Mouse (Mus musculus) spleen, postnatal 10 days (tissue): ENCODE results near the gene Pin1rt1.

Source experiments
- DNase-seq, 2 experiments: peaks; one replicate each; pipeline ENCODE4 v3.0.0; 2021 to 2022; ENCODE audit warnings: low spot score in 2 of 2

Pin1rt1 gene

DNA sequence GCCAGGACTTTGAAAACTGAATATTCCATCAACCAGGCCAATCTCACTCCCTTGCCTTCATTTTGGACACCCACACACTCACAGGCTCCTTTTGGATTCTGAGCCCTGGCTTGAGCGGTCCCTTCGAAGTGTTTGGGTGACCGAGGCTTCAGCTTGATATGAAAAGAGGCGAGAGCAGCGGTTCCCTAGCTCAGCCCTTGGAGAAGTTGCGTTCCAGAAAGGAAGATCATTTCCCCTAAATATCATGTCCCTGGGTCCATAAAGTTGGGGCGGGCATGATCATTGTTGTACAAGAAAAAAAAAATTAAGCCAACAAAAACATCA lies 3.7 kb downstream of the Pin1rt1 start:
- no peak for DNase-seq

GRCm38 (mm10) chr2:104711585-104712485 lies 4.3 kb downstream of the Pin1rt1 start, which contains the start of gene Tcp11l1:
Gene Tcp11l1 (minus strand): TSS chr2:104712169.
- peak; percentile 40 to 47 for DNase-seq

GRCm38 (mm10) chr2:104710670-104711370 lies 5.4 kb downstream of the Pin1rt1 start:
- DNase-seq = no peak

DNA sequence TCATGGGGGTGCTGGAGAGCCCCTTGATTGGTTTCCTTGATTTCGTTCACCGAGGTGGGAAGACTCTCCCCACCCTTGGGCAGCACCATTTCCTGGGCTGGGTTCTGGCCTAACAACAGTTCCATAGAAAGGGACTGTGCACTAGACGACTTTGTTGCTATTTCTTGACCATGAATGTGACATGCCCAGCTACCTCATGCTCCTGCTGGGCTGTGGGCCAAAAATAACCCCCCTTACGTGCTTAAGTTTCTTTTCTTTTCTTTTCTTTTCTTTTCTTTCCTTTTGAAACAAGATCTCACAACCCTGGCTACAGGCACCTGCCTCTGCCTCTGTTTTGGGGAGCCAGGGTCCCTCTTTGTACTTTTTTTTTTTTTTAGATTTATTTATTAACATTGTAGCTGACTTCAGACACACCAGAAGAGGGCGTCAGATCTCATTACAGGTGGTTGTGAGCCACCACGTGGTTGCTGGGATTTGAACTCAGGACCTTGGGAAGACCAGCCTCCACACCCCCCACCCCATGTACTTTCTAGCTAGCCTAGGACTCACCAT lies 6.3 kb downstream of the Pin1rt1 start:
- no peak for DNase-seq

DNA sequence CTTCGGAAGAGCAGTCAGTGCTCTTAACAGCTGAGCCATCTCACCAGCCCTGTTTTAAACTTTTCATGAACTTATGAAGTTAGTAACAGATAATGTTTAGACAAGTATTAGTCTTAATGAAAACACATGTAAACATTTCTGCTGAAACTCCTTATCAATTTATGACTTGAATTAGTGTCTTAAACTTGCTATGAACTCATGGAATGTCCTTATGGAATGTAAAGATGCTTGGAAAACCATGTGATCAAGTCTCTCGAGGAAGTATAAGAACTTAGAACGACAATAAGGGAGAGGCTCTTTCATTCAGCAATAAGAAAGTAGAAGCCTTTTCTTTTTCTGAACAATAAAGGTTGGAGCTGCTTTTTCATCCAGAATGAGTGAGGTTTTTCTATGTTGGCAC lies 11.8 kb downstream of the Pin1rt1 start:
- no peak for DNase-seq

DNA sequence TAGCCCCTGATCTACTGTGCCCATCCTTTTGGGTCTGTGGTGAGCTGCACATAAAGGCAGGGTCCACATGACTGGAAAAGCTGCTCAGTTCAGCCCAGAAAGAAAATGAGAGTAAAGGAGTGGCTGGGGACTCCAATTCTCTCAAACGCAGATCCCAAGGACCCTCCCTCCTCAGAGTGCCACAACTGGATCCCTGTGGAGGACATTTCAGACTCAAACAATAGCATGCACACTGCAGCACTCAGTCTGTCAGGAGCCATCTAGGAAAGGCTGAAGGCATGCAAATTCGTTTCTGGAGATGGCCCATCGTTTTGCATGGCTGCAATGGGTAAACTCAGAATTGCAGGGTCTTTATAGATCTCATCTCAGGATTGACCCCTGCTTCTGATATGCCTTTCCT lies 13.0 kb downstream of the Pin1rt1 start:
- no peak for DNase-seq

DNA sequence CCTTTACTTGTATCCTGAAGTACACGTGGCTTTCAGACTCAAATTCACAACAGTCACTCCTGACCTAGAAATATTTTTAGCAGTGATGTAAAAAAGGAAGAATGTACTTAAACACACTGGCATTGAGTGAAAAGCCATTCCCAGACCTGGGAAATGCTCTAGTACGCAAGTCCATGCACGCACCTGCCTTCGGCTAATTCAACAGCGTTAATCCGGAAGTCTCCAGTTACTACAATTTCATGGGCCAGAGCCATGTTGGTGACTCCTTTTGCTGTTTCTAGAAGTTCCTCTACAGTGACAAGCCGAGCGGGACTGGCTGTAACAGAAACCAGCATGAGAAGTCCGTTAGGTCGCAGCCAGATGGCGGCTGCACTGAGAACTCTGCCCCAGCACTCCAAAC lies 16.5 kb downstream of the Pin1rt1 start:
- DNase-seq = no peak

DNA sequence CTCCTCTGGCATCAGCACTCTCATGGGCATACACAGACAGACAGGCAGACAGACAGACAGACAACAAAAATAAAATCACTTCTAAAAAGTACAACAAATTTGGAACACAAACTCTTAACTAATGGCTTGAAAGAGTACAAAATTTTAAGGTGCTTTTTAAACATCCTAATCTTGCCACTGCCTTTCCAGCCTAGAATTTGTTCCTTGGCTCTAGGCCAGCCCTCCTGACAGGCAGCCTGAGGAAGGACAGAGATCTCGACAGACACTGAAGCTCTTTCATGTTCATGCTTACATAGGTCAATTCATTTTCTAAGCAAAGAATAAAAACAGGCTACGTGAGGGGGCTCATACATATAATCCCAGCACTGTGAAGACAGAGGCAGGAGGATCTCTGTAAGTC lies 23.6 kb downstream of the Pin1rt1 start:
- DNase-seq = no peak

- DNase-seq = no peak
Observed at GRCm38 (mm10) chr2:104690720-104691119, 25.5 kb downstream of the Pin1rt1 start.

DNA sequence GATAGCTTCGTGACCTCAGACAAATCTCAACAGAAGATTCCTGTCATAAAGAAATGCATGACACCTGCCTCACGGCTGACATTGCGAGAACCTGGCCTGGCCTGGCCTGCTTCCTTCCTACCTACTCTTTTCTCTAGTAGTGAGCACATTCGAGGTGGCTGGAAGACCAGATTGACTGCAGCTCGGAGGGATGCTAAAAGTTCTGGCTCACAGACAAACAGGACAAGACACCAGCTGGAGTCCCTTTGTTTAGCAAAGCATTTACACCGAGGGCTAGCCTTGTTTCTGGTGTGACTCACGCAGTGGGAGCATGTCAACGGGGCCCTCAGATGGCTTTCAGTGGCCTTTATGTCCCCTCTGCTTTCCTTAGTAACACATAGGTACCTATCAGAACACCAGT lies 27.5 kb downstream of the Pin1rt1 start:
- DNase-seq = no peak

- DNase-seq = no peak
Observed at GRCm38 (mm10) chr2:104688321-104688720, 27.9 kb downstream of the Pin1rt1 start.

- no peak for DNase-seq
Observed at GRCm38 (mm10) chr2:104687261-104687660, 28.9 kb downstream of the Pin1rt1 start.

DNA sequence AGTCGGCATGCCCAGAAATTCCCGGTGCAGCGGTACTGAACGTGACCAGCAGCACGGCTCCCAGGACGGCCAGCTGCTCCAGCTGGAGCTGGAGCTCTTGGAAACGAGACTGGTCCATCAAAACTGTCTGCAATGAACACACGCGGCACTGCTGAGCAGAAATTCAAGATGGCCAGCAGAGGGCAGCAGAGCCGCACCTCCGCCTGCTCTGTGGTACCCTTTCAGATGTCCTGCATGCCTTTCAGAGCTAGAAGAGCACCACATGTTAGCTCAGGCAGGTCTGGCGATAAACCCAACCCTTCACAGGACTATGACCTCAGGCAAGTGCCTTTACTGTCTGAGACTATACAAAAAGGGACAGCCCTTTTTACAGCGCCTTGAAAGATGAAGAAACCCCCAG lies 30.8 kb downstream of the Pin1rt1 start:
- DNase-seq = peak; percentile 52 to 77

DNA sequence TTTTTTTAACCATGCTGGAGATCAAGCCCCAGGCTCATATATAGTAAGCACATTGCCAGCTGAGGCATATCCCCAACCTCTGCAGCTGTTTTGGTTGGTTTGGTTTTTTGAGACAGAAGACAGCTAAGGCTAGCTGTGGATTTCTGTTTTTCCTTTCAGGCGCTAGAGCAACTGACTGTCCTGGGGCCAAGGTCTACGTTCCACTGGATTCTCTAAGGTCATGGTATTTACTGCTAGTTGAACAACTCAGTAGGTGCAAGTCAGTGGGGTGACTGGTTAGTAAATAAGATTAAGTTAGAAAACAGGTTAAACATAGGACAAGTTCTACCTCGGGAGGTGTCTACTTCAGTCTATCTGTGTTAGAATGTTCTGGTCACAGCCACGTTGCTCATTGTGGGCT lies 31.4 kb downstream of the Pin1rt1 start:
- DNase-seq = no peak

DNA sequence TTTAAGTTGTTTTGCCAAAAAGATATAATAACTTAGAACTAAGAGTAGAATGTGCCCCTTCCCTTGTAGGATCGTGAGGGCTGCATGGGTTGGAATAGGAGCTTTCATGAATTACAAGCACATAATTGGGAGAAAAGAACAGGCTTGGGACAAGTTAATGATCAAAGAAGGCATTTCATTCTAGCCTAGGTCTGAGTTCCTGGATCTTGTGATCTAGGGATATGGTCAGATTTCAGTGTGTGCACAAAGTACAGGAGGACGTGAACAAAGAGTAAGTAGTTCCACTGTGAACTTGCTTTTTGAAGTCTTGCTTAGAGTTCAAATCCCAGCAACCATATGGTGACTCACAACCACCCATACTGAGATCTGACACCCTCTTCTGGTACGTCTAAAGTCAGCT lies 38.9 kb downstream of the Pin1rt1 start:
- no peak for DNase-seq

DNA sequence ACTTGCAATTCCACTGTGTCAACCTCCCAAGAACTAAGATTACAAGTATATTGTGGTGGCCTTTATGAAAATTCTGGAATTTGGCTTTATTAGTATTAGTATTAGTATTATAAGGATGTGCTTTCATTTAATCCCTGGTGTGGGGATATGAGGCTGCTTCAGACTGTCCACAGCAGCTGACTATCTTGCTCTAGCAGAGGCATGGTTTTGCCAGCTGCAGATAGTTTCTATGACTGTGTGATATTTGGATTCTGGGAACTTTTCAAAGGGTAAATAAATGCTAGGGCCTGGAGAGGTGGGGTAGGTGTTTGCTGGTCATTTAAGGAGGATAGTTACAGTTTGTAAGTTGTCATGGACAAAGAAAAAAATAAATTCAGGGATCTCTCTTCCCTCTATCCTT lies 44.5 kb downstream of the Pin1rt1 start:
- DNase-seq = no peak

DNA sequence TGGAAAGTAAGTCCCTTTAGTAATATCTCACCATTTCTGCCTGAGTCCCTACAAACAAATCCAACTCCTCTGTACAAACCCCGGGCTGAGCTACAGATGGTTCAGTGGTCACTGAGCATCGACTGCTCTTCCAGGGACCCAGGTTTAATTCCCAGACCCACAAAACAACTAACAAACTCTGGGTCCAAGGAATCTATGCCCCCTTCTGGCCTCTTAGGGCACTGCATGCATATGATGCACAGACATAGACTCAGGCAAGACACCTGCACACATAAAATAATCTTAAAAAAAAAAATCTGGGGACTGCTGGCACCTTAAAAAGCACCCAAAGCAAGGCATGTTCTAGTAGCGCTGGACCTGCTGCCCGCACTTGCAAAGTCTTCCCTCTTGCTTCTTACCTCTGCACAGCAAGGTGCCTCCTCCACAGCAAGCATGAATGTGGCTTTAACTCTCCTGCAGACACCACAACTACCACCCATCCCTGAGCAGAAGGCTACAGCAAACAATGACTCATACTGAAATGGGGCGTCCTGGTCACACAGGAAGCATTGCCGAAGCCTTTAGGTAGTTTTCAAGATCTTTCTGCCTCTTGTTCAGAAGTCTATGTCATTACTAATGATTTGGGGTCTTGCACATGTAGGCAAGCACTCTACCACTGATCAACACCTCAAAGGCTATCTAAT lies 46.9 kb downstream of the Pin1rt1 start:
- DNase-seq = no peak
